Mouse (Mus musculus) adrenal gland (tissue): ENCODE data around the gene Prdm10.

Experiments
- intact Hi-C: fragments of 180-260 bp; cut with DNase I; formaldehyde crosslinking; loops from one replicate; pipeline ENCODE4 v1.15.1; 2025

The Prdm10 gene

DNA sequence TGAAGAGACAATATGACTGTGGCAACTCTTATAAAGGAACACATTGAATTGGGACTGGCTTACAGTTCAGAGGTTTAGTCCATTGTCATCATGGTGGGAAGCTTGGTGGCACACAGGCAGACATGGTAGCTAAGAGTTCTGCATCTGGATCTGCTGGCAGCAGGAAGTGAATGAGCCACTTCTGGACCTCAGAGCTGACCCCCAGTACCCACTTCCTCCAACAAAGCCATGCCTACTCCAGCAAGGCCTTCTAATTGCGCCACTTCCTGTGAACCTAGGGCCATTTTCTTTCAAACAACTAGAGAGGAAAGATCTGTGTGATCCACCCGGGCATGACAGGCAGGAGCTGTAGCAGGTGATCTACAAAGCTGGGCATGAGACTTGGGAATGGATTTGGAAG lies 72.4 kb downstream of the Prdm10 start:
- intact Hi-C loops = no loop called here

DNA sequence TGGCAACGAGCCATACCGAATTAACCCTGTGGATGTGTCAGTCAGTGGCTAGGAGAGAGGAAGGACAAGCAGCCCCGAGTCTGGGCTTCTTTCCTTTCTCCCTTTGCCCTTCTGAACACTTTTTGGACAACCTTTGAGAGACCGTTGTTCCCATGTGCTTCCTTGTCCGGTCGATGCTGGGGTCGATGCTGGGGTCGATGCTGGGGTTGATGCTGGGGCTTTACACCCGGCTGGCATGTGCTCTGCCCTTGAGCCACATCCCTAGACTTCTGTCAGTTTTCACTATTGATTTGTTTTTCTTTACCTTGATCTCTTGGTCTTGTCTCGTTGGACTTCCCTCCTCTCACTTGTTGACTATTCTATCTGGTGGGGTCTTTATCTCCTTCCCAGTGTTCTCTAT lies 73.2 kb downstream of the Prdm10 start:
- intact Hi-C loops = no loop called here

DNA sequence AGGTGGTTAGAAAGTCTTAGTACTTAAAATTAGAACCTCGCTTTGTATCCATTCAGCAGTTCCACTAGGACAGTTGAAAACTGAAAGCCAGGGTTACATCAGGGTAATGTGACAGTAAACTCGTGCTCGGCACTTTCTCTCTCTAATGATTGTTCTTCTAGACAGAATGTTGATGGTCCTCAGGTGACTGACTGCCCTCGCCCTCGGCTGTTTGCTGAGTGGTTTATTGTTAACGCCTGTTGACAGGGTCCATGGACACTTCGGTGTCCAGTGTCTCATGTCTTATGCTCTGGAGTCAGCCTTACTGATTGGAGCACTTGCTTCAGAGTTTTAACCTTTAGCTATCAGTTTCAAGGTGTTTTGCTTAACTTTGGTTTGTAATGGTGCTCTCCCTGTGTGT lies 73.7 kb downstream of the Prdm10 start:
- intact Hi-C loops = no loop called here

GRCm38 (mm10) chr9:31363698-31364609 lies 83.6 kb downstream of the Prdm10 start:
- intact Hi-C loops = no loop called here

- intact Hi-C loops = no loop called here
Measured at GRCm38 (mm10) chr9:31365086-31365485, 84.7 kb downstream of the Prdm10 start.

- intact Hi-C loops = no loop called here
Measured at GRCm38 (mm10) chr9:31371740-31372139, 91.4 kb downstream of the Prdm10 start.

GRCm38 (mm10) chr9:31376661-31377060 lies 96.3 kb downstream of the Prdm10 start:
- intact Hi-C loops = no loop called here

DNA sequence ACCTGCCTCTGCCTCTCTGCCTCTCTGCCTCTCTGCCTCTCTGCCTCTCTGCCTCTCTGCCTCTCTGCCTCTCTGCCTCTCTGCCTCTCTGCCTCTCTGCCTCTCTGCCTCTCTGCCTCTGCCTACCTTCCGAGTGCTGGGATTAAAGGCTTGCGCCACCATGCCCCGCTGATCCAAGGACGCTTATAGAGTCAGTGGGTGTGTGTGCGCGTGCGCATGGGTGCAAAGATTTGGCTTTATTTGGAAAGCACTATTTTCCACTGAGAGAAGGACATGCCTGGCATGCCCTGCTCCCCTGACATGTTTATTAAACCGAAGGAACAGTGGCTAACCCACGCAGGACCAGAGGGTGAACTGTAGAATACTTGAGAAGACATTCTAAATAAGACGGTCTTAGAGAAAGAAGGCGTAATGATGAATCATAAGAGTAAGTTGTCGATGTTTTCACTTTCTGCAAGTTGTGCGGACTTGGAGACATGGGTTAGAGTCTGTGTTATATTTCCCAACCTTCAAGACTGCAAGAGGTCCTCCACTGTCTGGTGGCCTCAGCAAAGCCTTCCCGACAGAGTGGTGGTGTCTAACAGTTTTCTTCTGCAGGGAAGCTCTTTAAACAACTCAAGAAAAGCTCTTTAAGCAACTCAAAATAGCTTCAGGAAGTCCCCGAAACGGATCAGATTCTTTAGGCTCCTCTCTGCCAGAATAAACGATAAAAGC lies 104.6 kb downstream of the Prdm10 start:
- intact Hi-C loops = no loop called here

DNA sequence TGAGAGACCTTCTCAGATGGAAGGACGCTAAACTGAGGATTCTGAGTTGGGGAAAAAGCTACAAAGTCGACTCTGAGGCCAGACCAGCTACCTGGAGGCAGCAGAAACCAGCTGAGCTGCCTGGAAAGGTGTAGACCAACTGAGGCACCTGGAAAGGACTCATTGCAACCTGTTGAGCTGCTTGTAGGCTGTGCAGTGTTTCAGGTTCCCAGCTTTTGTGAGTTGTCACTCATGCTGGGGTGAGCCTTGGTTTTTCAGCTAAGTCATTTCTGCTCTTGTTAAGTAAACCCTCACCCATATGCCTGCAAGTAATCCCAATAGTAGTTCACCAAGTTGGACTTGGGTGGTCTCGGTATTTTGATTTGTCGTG lies 105.1 kb downstream of the Prdm10 start:
- intact Hi-C loops = no loop called here

DNA sequence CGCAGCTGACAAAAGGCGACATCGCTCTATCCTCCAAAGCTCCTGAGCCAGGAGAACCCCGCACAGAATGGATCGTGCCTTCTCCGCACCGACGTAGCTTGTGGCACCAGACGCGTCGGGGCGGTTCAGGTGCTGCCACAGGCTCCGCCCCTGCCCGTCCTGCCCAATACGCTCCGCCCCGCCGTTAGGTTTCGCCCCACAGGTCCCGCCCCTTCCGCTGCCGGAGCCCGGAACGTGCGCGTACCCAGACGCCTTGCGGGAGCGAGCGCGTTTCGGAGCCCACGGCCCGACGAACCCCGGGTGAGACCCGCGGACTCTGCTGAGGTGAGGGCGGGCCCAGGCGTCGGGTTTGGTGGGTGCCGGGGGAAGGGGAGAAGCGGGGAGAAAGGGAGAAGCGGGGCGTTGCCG lies 105.6 kb downstream of the Prdm10 start, which contains the start of gene Nfrkb:
Gene Nfrkb, plus strand, starts transcription at position 246 of the 408 bp plus-strand sequence.
- intact Hi-C loops = no loop called here

DNA sequence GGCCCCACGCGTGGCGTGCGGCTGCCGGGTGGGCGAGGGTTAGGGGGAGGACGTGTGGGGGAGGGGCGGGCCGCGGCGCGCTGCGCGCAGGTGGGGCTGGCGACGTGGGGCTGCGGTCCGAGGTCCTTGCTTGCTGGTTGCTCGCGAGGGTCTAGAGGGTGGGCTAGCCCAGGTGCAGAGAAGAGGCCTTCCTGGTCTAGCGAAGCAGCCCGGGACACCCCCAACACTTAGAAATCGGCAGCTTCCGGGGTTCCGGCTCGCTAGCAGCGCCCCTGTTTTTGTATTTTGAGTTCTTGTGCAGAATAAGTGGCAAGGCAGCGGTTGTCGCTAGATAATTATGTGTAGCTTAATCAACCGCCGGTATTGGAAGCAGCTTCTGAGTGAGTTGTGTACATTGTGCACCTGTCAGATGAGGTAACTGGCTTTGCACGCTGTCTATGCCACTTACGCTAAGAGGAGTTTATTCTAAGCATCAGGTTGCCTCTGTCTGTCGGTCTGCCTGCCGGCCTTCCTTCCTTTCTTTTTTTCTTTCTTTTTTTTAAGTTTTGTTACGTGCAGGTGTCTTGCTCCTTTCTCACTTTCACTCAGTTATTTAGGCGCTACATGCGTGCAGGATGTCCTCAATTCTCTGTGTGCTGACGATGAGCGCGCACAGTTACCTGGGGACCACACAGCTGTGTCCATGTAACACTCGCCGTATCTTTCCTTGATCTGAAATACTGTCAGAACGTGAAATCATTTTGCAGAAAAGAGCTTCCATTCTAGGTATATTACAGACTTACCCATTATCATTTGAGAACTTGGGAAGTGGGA lies 106.2 kb downstream of the Prdm10 start:
- intact Hi-C loops = no loop called here

GRCm38 (mm10) chr9:31387206-31387605 lies 106.9 kb downstream of the Prdm10 start:
- intact Hi-C loops = no loop called here

DNA sequence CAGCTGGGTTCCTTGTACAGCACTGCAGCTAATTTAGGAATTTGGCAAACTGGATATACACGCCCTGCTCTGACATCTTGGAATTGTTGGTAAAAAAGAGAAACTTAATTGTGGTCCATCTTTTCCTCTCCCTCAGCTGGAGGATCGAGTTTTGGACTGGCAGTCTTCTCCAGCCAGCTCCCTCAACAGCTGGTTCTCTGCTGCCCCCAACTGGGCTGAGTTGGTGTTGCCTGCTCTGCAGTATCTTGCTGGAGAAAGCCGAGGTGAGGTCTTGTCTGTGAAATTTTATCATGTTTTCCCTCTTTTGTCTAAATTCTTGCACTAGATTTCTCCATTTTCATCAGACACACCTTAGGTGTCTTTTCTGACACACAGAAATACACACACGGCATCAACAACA lies 120.1 kb downstream of the Prdm10 start:
- intact Hi-C loops = no loop called here

GRCm38 (mm10) chr9:31404311-31404710 lies 124.0 kb downstream of the Prdm10 start:
- intact Hi-C loops = no loop called here

GRCm38 (mm10) chr9:31405217-31405616 lies 124.9 kb downstream of the Prdm10 start:
- intact Hi-C loops = loop anchor here (1.0 kb wide), 1 partner anchor 138 kb away; no protein-coding TSS in a partner anchor

GRCm38 (mm10) chr9:31412165-31412564 lies 131.8 kb downstream of the Prdm10 start:
- intact Hi-C loops = no loop called here

DNA sequence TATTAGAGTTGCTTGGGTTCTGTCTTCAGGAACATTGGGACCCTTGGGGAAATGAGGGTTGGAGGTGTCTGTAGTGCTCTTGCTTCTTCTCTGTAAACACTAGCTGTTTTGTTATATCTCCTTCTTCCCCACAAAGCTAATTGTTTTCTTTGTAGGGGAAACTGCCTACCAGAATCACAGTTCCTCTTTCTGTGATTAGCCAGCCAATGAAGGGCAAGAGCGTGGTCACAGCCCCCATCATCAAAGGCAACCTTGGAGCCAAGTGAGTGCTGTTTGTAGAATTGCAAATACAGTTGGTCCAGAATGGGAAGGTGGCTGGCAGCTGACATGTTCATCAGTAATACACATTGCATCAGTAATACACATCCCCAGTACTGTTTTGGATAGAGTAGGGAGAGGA lies 138.5 kb downstream of the Prdm10 start:
- intact Hi-C loops = no loop called here

- intact Hi-C loops = no loop called here
Measured at GRCm38 (mm10) chr9:31422143-31422542, 141.8 kb downstream of the Prdm10 start.

DNA sequence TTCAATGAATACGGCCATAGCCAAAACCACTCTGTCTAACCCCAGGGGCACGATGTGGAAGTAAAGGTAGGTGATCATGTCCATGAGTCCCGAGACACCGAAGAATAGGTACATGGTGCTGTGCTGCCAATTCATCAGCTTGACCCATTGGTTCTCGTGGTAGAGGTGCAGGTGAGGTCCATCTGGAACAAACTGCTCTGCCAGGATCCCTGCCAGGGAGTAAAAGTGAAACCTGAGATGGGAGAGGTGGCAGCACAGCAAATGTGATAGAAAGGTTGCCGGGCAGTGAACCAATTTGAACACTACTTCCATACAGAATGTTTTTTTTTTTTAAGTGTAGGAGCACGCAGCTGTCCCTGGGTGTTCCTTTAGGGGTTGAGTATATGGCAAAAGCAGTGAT lies 148.6 kb downstream of the Prdm10 start:
- intact Hi-C loops = no loop called here

DNA sequence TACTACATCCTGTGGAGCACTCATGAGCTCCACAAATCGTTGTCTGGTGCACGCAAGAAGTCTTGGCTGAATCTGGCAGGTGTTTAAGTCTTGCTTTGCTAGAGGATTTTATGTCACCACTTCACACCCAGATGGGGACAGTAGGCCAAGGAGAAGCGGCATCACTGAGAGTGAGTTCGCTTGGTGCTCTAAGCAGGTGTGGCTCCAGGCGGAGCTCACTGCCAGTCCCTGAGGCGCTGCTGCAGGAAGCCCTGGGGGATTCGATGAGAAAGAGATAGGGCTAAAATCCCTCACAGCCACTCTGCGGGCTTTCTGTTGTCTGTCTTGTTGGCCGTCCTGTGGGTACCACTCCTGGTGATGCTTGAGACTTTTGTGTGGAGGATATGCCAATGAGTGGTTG lies 149.7 kb downstream of the Prdm10 start:
- intact Hi-C loops = no loop called here
